Mouse (Mus musculus) lung, postnatal 4 days (tissue): ENCODE results near the gene Rorb.

Experiments
- DNase-seq, 2 experiments: peaks; one replicate each; pipeline ENCODE4 v3.0.0; 2021

The Rorb gene

GRCm38 (mm10) chr19:18887646-18888407 is 223.2 kb downstream of the Rorb start:
- DNase-seq, result no peak

GRCm38 (mm10) chr19:18881162-18881561 is 229.8 kb downstream of the Rorb start:
- DNase-seq, result no peak
